Mouse (Mus musculus) liver, embryonic 15.5 days (tissue): ENCODE measurements around the gene Frs2. TPM values are rescaled to one million over a fixed set of nuclear protein-coding genes. Genes with fewer than 3 reads are reported as not detected.
A peak's percentile ranks its signal among the peaks of the same experiment; 100 is the strongest.

Source experiments
- ATAC-seq: fragments of 200-750 bp; cut with Nextera tagmentation; 2 replicates; pipeline ENCODE4 v1.8.0; 2017; ENCODE audit warnings: moderate number of reproducible peaks, mild to moderate bottlenecking, moderate library complexity; ENCODE audit not compliant: insufficient read depth
- H3K27ac ChIP-seq: fragments of 300-500 bp; sonication (generic); replicated peaks from 2 replicates; pipeline ENCODE4 v1.5.1; 2015; ENCODE audit warnings: mild to moderate bottlenecking, inconsistent platforms
- H3K27me3 ChIP-seq: fragments of 300-500 bp; sonication (generic); 2 replicates; pipeline ENCODE4 v1.6.1; 2015; ENCODE audit warnings: mild to moderate bottlenecking, inconsistent platforms
- H3K36me3 ChIP-seq: fragments of 300-500 bp; sonication (generic); replicated peaks from 2 replicates; pipeline ENCODE4 v1.6.1; 2015; ENCODE audit warnings: moderate library complexity, mild to moderate bottlenecking, inconsistent platforms
- H3K4me1 ChIP-seq: fragments of 300-500 bp; sonication (generic); replicated peaks from 2 replicates; pipeline ENCODE4 v1.6.1; 2015; ENCODE audit warnings: inconsistent platforms
- H3K4me2 ChIP-seq: fragments of 300-500 bp; sonication (generic); 2 replicates; pipeline ENCODE4 v1.6.1; 2015; ENCODE audit warnings: moderate library complexity, mild to moderate bottlenecking, inconsistent platforms
- H3K4me3 ChIP-seq: fragments of 300-500 bp; sonication (generic); replicated peaks from 2 replicates; pipeline ENCODE4 v1.5.1; 2015; ENCODE audit warnings: mild to moderate bottlenecking, inconsistent platforms
- H3K9ac ChIP-seq: fragments of 300-500 bp; sonication (generic); 2 replicates; pipeline ENCODE4 v1.6.1; 2015; ENCODE audit warnings: moderate library complexity, mild to moderate bottlenecking, inconsistent platforms
- H3K9me3 ChIP-seq: fragments of 300-500 bp; sonication (generic); replicated peaks from 2 replicates; pipeline ENCODE4 v1.6.1; 2016; ENCODE audit warnings: inconsistent platforms
- WGBS: fragments of 180-500 bp; shearing (Covaris S2); methylation state at CpG from one replicate; pipeline ENCODE4 v1.1.7; 2015; ENCODE audit warnings: mixed read lengths; ENCODE audit not compliant: insufficient replicate concordance; 5-methylcytosine and 5-hydroxymethylcytosine counted together
- polyA plus RNA-seq: library from polyadenylated mRNA; unstranded; fragments of >200 nt; fragmentation: Nextera tagmentation; extraction: Ambion mirVana; gene quantifications from 2 replicates; pipeline ENCODE4 v1.2.1, GENCODE M21; 2015

Gene Frs2
- polyA plus RNA-seq = 6.9 and 7.5 TPM in 2 replicates

DNA sequence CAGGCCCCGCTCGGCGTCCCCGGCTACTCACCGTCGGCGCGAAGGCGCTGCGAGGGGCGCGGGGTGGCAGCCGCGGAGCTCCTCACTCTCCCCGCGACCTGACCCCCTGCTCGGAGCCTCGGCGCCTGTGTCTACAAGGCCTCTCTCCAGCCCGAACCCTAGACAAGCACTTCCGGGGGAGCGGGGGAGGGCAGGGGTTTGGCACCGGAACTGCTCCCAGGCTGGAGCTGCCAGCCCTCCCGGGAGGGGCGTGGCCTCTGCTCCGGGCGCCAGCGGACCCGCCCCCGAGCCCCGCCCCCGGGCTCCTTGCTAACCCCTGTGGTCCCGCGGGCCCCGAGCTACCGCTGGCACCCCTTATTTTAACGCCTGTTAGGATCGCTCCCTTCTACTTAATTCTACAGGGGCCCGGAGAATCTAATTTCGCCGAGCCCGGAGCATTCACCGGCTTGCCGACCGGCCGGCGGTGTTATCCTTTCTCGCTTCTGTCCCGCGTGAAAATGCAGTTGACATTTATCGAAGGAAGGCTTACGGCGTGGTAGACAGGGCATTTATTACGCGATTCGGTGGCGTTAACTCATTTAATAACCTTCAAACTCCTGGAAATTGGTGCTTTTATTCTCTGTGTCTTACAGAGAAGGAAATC lies at the start of gene Frs2:
Frs2 (minus strand) TSS at position 174 of the 643 bp plus-strand sequence.
- H3K27me3 ChIP-seq = no peaks in the 10 kb centered on the region
- peak; percentile 92 for ATAC-seq
- peak within 1 kb of the TSS; percentile 95 for H3K27ac ChIP-seq
- peak within 1 kb of the TSS; percentile 100 for H3K4me3 ChIP-seq
- H3K36me3 ChIP-seq = no peaks in the 10 kb centered on the region
- peaks cover 73% of the 10 kb centered on the region for H3K4me1 ChIP-seq
- WGBS = under 1% methylated on average over 57 of the region's 57 CpGs
- peak within 1 kb of the TSS; percentile 99 for H3K9ac ChIP-seq
- H3K4me2 ChIP-seq = peak within 1 kb of the TSS; percentile 89
- no peaks in the 10 kb centered on the region for H3K9me3 ChIP-seq

DNA sequence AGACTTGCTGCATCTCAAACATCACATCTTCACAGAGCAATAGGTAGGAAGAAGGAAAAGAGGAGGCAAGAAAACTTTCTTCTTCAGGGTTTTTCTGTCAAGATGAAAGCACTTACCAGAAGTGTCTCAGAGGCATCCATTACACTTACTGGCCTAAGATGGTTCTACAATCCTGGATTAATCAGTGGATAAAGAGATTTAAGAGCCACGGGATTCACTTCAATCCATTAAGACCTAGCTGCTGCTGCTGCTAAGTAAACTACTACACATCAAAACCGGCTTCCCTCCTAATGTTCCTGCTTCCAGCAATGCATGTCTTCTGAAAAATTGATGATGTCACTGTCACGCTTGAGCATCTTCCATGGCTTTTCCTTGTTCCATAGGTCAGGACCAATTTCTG lies 48.4 kb upstream of the Frs2 start:
- WGBS = 64% methylated on average over 3 of the region's 3 CpGs
- H3K36me3 ChIP-seq = no peaks in the 10 kb centered on the region
- H3K4me2 ChIP-seq = no peak overlapping the region
- H3K4me3 ChIP-seq = no peak overlapping the region
- no peak overlapping the region for H3K27ac ChIP-seq
- no peak overlapping the region for H3K9ac ChIP-seq
- no peaks in the 10 kb centered on the region; the same call in 1 of the 2 replicates for H3K4me1 ChIP-seq
- no peaks in the 10 kb centered on the region for H3K9me3 ChIP-seq
- no peak for ATAC-seq
- H3K27me3 ChIP-seq = no peaks in the 10 kb centered on the region

- WGBS = 75% methylated on average over 4 of the region's 4 CpGs
- Histone ChIP-seq H3K27ac (no peak overlapping the region), H3K36me3 (no peaks in the 10 kb centered on the region), H3K9me3 (no peaks in the 10 kb centered on the region), H3K9ac (no peak overlapping the region), H3K4me1 (no peaks in the 10 kb centered on the region; the same call in 1 of the 2 replicates), H3K4me2 (no peak overlapping the region), H3K27me3 (no peaks in the 10 kb centered on the region), H3K4me3 (no peak overlapping the region)
- no peak for ATAC-seq
These were observed 47.4 kb upstream of the Frs2 start for GRCm38 (mm10) chr10:117195748-117196147.

- H3K9ac ChIP-seq = no peak overlapping the region
- no peaks in the 10 kb centered on the region for H3K9me3 ChIP-seq
- no peaks in the 10 kb centered on the region for H3K27me3 ChIP-seq
- H3K36me3 ChIP-seq = no peaks in the 10 kb centered on the region
- ATAC-seq = no peak
- WGBS = 84% methylated on average over 12 of the region's 12 CpGs
- H3K27ac ChIP-seq = no peak overlapping the region
- no peak overlapping the region for H3K4me3 ChIP-seq
- no peak overlapping the region for H3K4me2 ChIP-seq
- H3K4me1 ChIP-seq = no peaks in the 10 kb centered on the region; the same call in 1 of the 2 replicates
These were observed 46.7 kb upstream of the Frs2 start for GRCm38 (mm10) chr10:117195005-117195404.

DNA sequence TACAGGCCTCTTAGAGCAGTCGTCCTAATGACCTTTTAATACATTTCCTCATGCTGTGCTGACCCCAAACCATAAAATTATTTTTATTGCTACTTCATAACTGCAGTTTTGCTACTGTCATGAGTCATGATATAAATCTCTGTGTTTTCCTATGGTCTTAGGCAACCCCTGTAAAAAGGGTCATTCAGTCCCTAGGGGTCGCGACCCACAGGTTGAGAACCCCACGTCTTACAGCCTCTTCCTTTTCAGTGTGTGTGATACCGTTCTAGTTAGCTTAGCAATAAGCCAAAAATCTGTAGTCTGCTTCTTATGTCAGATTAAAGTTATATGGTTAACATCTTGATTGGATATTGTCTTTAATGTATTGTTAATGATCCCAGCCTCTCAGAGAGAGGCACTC lies 45.0 kb upstream of the Frs2 start:
- no peaks in the 10 kb centered on the region for H3K36me3 ChIP-seq
- no peak for ATAC-seq
- no peak overlapping the region for H3K4me2 ChIP-seq
- no peaks in the 10 kb centered on the region for H3K27me3 ChIP-seq
- no peaks in the 10 kb centered on the region for H3K9me3 ChIP-seq
- H3K4me1 ChIP-seq = no peaks in the 10 kb centered on the region; the same call in 1 of the 2 replicates
- WGBS = 70% methylated on average over 5 of the region's 5 CpGs
- H3K27ac ChIP-seq = no peak overlapping the region
- H3K4me3 ChIP-seq = no peak overlapping the region
- H3K9ac ChIP-seq = no peak overlapping the region

DNA sequence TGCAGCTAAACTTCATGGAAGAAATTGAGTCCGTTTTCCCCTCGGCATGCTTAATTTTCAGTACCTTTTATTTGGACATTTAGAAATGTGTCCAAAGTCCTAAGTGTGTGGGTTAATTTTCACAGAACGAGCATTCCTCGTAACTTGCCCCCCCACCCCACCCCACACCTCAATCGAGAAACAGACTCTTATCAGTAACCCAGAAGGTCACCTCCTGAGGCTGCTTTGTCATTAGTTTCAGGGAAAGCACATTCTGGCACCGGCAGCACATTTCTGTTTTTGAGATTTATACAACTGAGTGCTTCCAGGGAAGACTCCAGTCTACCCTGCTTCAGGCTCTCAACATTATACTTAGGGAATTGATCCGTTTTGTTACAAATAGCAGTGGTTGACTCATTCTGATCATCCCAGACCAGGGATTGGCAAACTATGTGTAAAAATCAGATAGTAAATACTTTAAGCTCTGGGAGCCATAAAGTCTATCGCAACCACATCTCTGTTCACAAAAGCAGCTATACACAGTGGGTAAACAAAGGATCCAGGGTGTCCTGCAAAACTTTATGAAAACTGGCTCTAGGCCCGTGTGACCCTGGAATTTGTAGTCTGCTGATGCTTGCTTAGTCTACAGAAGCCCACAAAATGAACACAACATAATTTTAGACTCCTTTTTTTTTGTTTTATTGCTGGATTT lies 37.2 kb upstream of the Frs2 start:
- H3K4me1 ChIP-seq = peaks cover 15% of the 10 kb centered on the region
- H3K27ac ChIP-seq = no peak overlapping the region
- H3K9me3 ChIP-seq = no peaks in the 10 kb centered on the region
- ATAC-seq = no peak
- WGBS = 45% methylated on average over 9 of the region's 9 CpGs
- no peak overlapping the region for H3K4me2 ChIP-seq
- H3K36me3 ChIP-seq = no peaks in the 10 kb centered on the region
- no peak overlapping the region for H3K4me3 ChIP-seq
- no peak overlapping the region for H3K9ac ChIP-seq
- H3K27me3 ChIP-seq = peaks cover 7% of the 10 kb centered on the region; the same call in 1 of the 2 replicates

GRCm38 (mm10) chr10:117181098-117181497 lies 32.8 kb upstream of the Frs2 start:
- ATAC-seq = no peak
- H3K4me2 ChIP-seq = no peak overlapping the region
- no peaks in the 10 kb centered on the region for H3K36me3 ChIP-seq
- no peak overlapping the region for H3K4me3 ChIP-seq
- peaks cover 15% of the 10 kb centered on the region for H3K4me1 ChIP-seq
- WGBS = 24% methylated on average over 3 of the region's 3 CpGs
- H3K27ac ChIP-seq = no peak overlapping the region
- H3K27me3 ChIP-seq = no peaks in the 10 kb centered on the region
- H3K9ac ChIP-seq = no peak overlapping the region
- H3K9me3 ChIP-seq = no peaks in the 10 kb centered on the region

DNA sequence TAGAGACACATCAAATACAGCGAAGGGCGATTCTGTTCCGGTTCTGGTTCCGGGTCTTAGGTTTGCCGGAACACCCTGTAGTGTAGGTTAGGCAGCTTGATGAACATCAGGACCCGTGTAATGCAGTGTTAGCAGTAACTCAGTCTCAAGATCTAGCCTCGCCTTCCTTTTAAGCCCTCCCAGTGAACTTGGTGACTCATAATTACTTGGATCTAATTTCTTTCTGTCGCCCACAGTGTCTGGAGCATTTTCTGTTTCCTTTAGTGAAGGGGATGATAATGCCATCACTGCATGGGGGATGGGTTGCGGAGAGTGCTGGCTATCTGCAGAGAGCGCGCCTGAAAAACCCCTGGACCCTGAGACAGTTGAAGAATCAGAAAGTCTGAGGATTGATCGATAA lies 26.3 kb upstream of the Frs2 start:
- no peaks in the 10 kb centered on the region for H3K36me3 ChIP-seq
- H3K4me1 ChIP-seq = peaks cover 31% of the 10 kb centered on the region
- no peak overlapping the region for H3K27ac ChIP-seq
- ATAC-seq = no peak
- no peak overlapping the region for H3K9ac ChIP-seq
- H3K4me2 ChIP-seq = peak overlapping the region; percentile 3; the same call in 1 of the 2 replicates
- WGBS = 68% methylated on average over 12 of the region's 12 CpGs
- no peak overlapping the region for H3K4me3 ChIP-seq
- no peaks in the 10 kb centered on the region for H3K9me3 ChIP-seq
- no peaks in the 10 kb centered on the region for H3K27me3 ChIP-seq

- no peak for ATAC-seq
These were observed 25.5 kb upstream of the Frs2 start for GRCm38 (mm10) chr10:117173566-117174438.

GRCm38 (mm10) chr10:117173111-117173510 lies 24.8 kb upstream of the Frs2 start:
- no peak for ATAC-seq
- 65% methylated on average over 1 of the region's 1 CpGs for WGBS
- no peaks in the 10 kb centered on the region for H3K36me3 ChIP-seq

More at GRCm38 (mm10) chr10:117173566-117174438, 25.5 kb upstream of the Frs2 start:
- Histone ChIP-seq H3K36me3 (no peaks in the 10 kb centered on the region), H3K9me3 (no peaks in the 10 kb centered on the region), H3K9ac (no peak overlapping the region), H3K4me2 (peak overlapping the region; percentile 25; the same call in 1 of the 2 replicates), H3K4me3 (no peak overlapping the region), H3K27ac (no peak overlapping the region), H3K4me1 (peaks cover 36% of the 10 kb centered on the region), H3K27me3 (no peaks in the 10 kb centered on the region)
- 42% methylated on average over 13 of the region's 13 CpGs for WGBS

GRCm38 (mm10) chr10:117172069-117172468 lies 23.7 kb upstream of the Frs2 start:
- H3K36me3 ChIP-seq = no peaks in the 10 kb centered on the region
- 61% methylated on average over 3 of the region's 3 CpGs for WGBS
- peaks cover 53% of the 10 kb centered on the region for H3K4me1 ChIP-seq
- no peak overlapping the region for H3K4me3 ChIP-seq
- H3K27me3 ChIP-seq = no peaks in the 10 kb centered on the region
- H3K4me2 ChIP-seq = no peak overlapping the region
- ATAC-seq = no peak
- H3K9me3 ChIP-seq = no peaks in the 10 kb centered on the region
- peak overlapping the region; percentile 4; the same call in 1 of the 2 replicates for H3K27ac ChIP-seq
- H3K9ac ChIP-seq = no peak overlapping the region

More at GRCm38 (mm10) chr10:117173111-117173510, 24.8 kb upstream of the Frs2 start:
- H3K9ac ChIP-seq = no peak overlapping the region
- no peaks in the 10 kb centered on the region for H3K9me3 ChIP-seq
- H3K27me3 ChIP-seq = no peaks in the 10 kb centered on the region
- H3K4me1 ChIP-seq = peaks cover 43% of the 10 kb centered on the region
- no peak overlapping the region for H3K4me2 ChIP-seq
- no peak overlapping the region for H3K27ac ChIP-seq
- no peak overlapping the region for H3K4me3 ChIP-seq
